Mouse (Mus musculus) ES-E14 (cell line): ENCODE data around the gene Angpt4. TPM values are rescaled to one million over a fixed set of nuclear protein-coding genes. Genes with fewer than 3 reads are reported as not detected.

ENCODE experiments used
- DNase-seq: peaks from one replicate; pipeline ENCODE4 v3.0.0-alpha.2; 2013; ENCODE audit warnings: low read depth, low spot score
- H3K27ac ChIP-seq: 2 replicates; pipeline ENCODE4 v1.5.1; 2012; ENCODE audit warnings: low read depth, mild to moderate bottlenecking, low read length, moderate library complexity, mixed read lengths; ENCODE audit not compliant: poor library complexity, insufficient read depth, severe bottlenecking
- H3K36me3 ChIP-seq: 2 replicates; pipeline ENCODE4 v1.6.1; 2012; ENCODE audit warnings: mild to moderate bottlenecking, low read length, moderate library complexity, mixed read lengths; ENCODE audit not compliant: control insufficient read depth, poor library complexity, insufficient read depth, severe bottlenecking
- H3K4me1 ChIP-seq, 2 experiments: fragments of 150-350 bp in 1 of 2; sonication (generic) in 1 of 2; 2 replicates each; pipeline ENCODE4 v1.6.1; 2012; ENCODE audit warnings: low read length in 2 of 2, mild to moderate bottlenecking in 1 of 2, mixed read lengths in 1 of 2; ENCODE audit not compliant: control insufficient read depth in 2 of 2, insufficient read depth in 2 of 2, poor library complexity in 1 of 2
- H3K4me3 ChIP-seq, 2 experiments: fragments of 150-350 bp in 1 of 2; sonication (generic) in 1 of 2; 2 replicates each; pipeline ENCODE4 v1.5.1; 2012; ENCODE audit warnings: low read length in 2 of 2, low read depth in 1 of 2, mild to moderate bottlenecking in 1 of 2, mixed read lengths in 1 of 2; ENCODE audit not compliant: insufficient read depth in 1 of 2, poor library complexity in 1 of 2, severe bottlenecking in 1 of 2
- H3K9ac ChIP-seq: 2 replicates; pipeline ENCODE4 v1.6.1; 2012; ENCODE audit warnings: low read depth, mild to moderate bottlenecking, low read length, mixed read lengths; ENCODE audit not compliant: poor library complexity, insufficient read depth, severe bottlenecking
- H3K9me3 ChIP-seq: fragments of 150-350 bp; sonication (generic); 2 replicates; pipeline ENCODE4 v1.6.1; 2012; ENCODE audit warnings: low read depth, mild to moderate bottlenecking, low read length; ENCODE audit not compliant: control insufficient read depth, insufficient read depth
- CHD2 ChIP-seq: IDR thresholded peaks from 2 replicates; pipeline ENCODE4 v1.6.1; 2014; ENCODE audit warnings: mild to moderate bottlenecking, low read depth, low read length, inconsistent platforms
- HCFC1 ChIP-seq: IDR thresholded peaks from 2 replicates; pipeline ENCODE4 v1.6.1; 2012; ENCODE audit warnings: low read length, inconsistent platforms, borderline replicate concordance; ENCODE audit not compliant: insufficient read depth
- MAFK ChIP-seq: IDR thresholded peaks from 2 replicates; pipeline ENCODE4 v1.6.1; 2014; ENCODE audit warnings: mild to moderate bottlenecking, low read depth, low read length, inconsistent platforms; ENCODE audit not compliant: insufficient read depth
- ZC3H11A ChIP-seq: IDR thresholded peaks from 2 replicates; pipeline ENCODE4 v1.6.1; 2012; ENCODE audit warnings: low read depth, mild to moderate bottlenecking, inconsistent platforms, low read length, borderline replicate concordance
- ZNF384 ChIP-seq: IDR thresholded peaks from 2 replicates; pipeline ENCODE4 v1.6.1; 2012; ENCODE audit warnings: low read depth, low read length, inconsistent platforms
- in situ Hi-C, 2 experiments: fragments of 600-800 bp; cut with MboI; formaldehyde crosslinking; loops; one replicate each; pipeline ENCODE4 v1.15.1; 2025; ENCODE audit warnings: low sequenced_read_pairs in 2 of 2, inconsistent platforms in 1 of 2; ENCODE audit not compliant: unreplicated experiment in 2 of 2
- total RNA-seq: library from RNA; depleted of rRNA; stranded (reverse); fragments of 300-350 nt; gene quantifications from 2 replicates; pipeline ENCODE4 v1.2.3, GENCODE M21; 2012

Angpt4 gene
- total RNA-seq, 1 experiment, result 0.98 TPM

DNA sequence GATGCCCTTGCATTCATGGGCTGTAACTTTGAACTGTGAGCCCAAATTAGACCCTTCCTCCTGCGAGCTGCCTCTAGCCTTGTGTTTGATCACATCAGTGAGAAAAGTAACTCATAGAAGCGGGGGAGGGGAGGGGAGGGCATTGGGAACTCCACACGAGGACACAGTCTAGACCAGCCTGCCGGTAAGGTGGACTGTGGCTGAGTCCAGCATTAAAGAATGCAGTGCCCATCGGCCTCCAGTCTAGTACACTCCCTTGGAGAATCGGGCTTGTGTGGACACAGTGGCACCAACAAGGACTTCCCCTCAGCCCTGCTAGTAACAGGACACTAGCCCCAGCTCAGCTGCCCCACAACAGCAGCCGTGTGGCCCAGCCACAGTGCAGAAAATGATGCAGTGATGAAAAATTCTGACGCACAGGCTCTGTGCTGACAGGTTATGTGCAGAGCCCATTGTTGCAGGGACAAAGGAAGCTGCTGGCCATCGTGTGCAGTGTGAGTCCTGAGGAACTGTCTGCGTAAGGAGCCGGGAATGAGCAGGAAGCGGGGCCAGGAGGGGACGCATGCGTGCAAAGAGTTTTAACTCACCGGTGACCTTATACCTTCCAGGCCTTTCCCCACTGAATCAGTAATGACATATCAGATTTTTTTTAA, 17.8 kb upstream of the Angpt4 start:
- in situ Hi-C loops, result no loop called here
- Histone ChIP-seq H3K4me1 (no peaks in the 10 kb centered on the region), H3K9ac (no peak overlapping the region), H3K36me3 (no peaks in the 10 kb centered on the region), H3K27ac (no peak overlapping the region), H3K4me3 (no peak overlapping the region), H3K9me3 (no peaks in the 10 kb centered on the region)
- DNase-seq, result no peak
- TF ChIP-seq ZNF384 (no peak), HCFC1 (no peak), ZC3H11A (no peak), CHD2 (no peak), MAFK (no peak)

DNA sequence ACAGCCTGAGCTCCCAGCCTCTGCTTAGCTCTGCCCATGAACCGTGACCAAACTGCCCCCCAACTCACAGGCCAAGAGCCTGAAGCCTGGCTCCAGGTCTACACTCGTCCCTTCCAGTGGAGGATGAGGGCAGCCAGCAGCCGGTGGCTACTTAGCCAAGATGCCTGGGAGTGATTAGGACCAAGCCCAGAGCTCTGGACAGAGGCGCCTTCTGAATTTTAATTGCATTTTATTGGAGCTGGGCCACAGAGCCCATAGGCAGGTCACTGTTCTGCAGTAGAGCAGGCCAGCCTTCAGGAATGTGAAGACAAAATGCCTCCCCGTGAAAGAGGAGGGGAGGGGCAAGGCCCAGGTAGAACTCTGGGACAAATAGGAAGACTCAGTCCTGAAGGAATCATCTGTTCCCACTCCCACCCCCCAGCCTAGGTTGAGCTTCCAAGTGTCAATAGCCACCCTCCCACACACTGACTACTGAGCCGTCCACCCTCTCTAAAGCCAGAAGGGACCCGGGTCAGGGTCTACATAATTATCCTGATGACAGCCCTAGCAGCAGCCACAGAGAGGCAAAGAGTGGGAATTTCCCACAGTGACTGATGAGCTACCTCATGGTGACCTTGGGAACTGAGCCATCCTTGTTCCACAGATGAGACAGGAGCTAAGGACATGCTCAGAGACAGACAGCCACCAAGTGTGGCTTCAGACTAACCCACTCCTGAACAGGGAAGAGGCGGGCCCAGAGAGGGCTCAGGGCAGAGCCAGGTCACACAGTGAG, 16.6 kb upstream of the Angpt4 start:
- H3K9me3 ChIP-seq, result no peaks in the 10 kb centered on the region
- H3K4me1 ChIP-seq, result no peaks in the 10 kb centered on the region
- DNase-seq, result no peak
- H3K9ac ChIP-seq, result no peak overlapping the region
- H3K27ac ChIP-seq, result no peak overlapping the region
- in situ Hi-C loops, result no loop called here
- H3K36me3 ChIP-seq, result no peaks in the 10 kb centered on the region
- H3K4me3 ChIP-seq, result no peak overlapping the region
- TF ChIP-seq MAFK (no peak), CHD2 (no peak), HCFC1 (no peak), ZNF384 (no peak)

DNA sequence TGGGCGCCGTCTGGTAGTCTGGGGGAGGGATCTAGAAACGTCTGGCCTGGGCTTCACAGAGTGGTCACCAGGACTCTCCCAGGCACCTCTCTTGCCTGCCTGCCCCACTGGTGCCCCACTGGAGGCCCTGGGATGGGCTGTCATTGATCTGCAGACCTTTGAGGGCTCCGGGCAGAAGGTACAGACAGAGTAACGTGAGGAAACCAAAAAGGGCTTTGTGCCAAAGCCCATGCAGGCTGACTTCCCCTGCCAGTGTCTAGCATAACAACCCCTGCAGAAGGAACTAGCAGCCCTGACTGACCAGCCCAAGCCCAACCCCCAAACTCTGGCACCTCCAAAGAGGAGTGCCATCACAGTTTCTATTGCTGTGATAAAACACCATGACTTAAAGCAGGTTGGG, 15.1 kb upstream of the Angpt4 start:
- no peaks in the 10 kb centered on the region for H3K4me1 ChIP-seq
- no peaks in the 10 kb centered on the region for H3K9me3 ChIP-seq
- no peak for TF ChIP-seq ZC3H11A
- no peak for DNase-seq
- no peak overlapping the region for H3K27ac ChIP-seq
- H3K9ac ChIP-seq, result no peak overlapping the region
- no peak overlapping the region for H3K4me3 ChIP-seq
- in situ Hi-C loops, result no loop called here
- H3K36me3 ChIP-seq, result no peaks in the 10 kb centered on the region

DNA sequence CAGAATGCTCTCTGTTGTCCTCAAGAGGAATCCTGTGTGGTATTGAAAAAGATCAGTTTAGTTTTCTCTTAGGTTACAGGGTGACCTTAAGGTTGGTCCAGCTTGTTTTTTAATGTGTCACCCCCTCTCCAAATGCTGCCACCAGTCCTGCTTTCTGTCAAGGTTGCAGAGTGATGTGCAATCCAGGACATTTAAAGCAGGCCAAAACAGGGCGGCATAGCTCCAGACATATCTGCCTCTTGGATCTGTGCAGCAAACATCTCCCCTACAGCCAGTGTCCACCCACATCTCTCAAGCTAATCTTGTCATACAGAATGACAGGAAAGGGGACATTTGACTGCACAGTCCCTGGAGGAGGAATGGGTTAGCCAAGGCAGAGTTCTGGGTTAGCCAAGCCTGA, 12.9 kb upstream of the Angpt4 start:
- in situ Hi-C loops, result no loop called here

More for the DNA sequence above, 12.9 kb upstream of the Angpt4 start:
- H3K4me3 ChIP-seq, result no peak overlapping the region
- H3K27ac ChIP-seq, result no peak overlapping the region
- H3K4me1 ChIP-seq, result no peaks in the 10 kb centered on the region
- DNase-seq, result no peak
- no peaks in the 10 kb centered on the region for H3K36me3 ChIP-seq
- TF ChIP-seq MAFK, result no peak
- no peak for TF ChIP-seq HCFC1
- no peak for TF ChIP-seq ZNF384
- no peak for TF ChIP-seq CHD2
- TF ChIP-seq ZC3H11A, result no peak
- H3K9me3 ChIP-seq, result no peaks in the 10 kb centered on the region
- no peak overlapping the region for H3K9ac ChIP-seq
